20 mouse cellular contexts compared by ENCODE assay signal in genomic region chr1:53952395-53952794, GRCm38 (mm10).
"Had no signal": no experiment of that assay in that cellular context is flagged by ENCODE, and none has a peak within 500 bp of the region (broad histone marks: within the 10 kb centered on the region; RNA-seq: fewer than 3 reads in every experiment).

No protein-coding gene starts in this region.

- H3K27me3 ChIP-seq: limb, embryonic 13.5 days; liver, embryonic 13.5 days; midbrain, embryonic 12.5 days; midbrain, embryonic 15.5 days had no signal

- H3K9me3 ChIP-seq: limb, embryonic 13.5 days; liver, embryonic 13.5 days; midbrain, embryonic 12.5 days; midbrain, embryonic 15.5 days had no signal

- H3K9ac ChIP-seq: limb, embryonic 13.5 days; liver, embryonic 13.5 days; midbrain, embryonic 12.5 days; midbrain, embryonic 15.5 days had no signal

- DNase-seq: kidney, adult 18-20 months; kidney, adult 9 months; kidney, postnatal 14 days; left cerebral cortex, postnatal 4 days; liver, embryonic 13.5 days; lung, adult 2 months; lung, postnatal 14 days; lung, postnatal 4 days; right cerebral cortex, adult 18-20 months; right cerebral cortex, postnatal 14 days; right cerebral cortex, postnatal 4 days; thymus, adult 2 months; thymus, postnatal 14 days; thymus, postnatal 4 days had no signal

- H3K36me3 ChIP-seq: limb, embryonic 13.5 days; liver, embryonic 13.5 days; midbrain, embryonic 12.5 days; midbrain, embryonic 15.5 days had no signal

- H3K4me1 ChIP-seq: liver, embryonic 13.5 days; midbrain, embryonic 12.5 days; midbrain, embryonic 15.5 days had no signal

- H3K27ac ChIP-seq: limb, embryonic 13.5 days; liver, embryonic 13.5 days; midbrain, embryonic 12.5 days; midbrain, embryonic 15.5 days; stomach, postnatal 0 days had no signal

- ATAC-seq: inflammation-experienced regulatory T-cells, adult 6 months; intestine, embryonic 16.5 days; midbrain, embryonic 15.5 days had no signal

- H3K4me2 ChIP-seq: limb, embryonic 13.5 days; liver, embryonic 13.5 days; midbrain, embryonic 12.5 days; midbrain, embryonic 15.5 days had no signal

- H3K4me3 ChIP-seq: limb, embryonic 13.5 days; liver, embryonic 13.5 days; midbrain, embryonic 12.5 days; midbrain, embryonic 15.5 days had no signal
